Mouse (Mus musculus) left cerebral cortex, adult 8-10 months (tissue): ENCODE results near the gene Elavl4. TPM values are rescaled to one million over a fixed set of nuclear protein-coding genes. Genes with fewer than 3 reads are reported as not detected.

Experiments
- DNase-seq, 2 experiments: peaks; one replicate each; pipeline ENCODE4 v3.0.0; 2022; ENCODE audit warnings: low spot score in 2 of 2
- total RNA-seq, 4 experiments: library from RNA; stranded (reverse); gene quantifications; 2 replicates each; pipeline ENCODE4 v1.2.4; 2022

Gene Elavl4
- total RNA-seq, 4 experiments from 2014 or later: 74.0 to 92.1 (median 86.7) TPM

- no peak for DNase-seq
Observed at GRCm38 (mm10) chr4:110266804-110267575, 84.7 kb downstream of the Elavl4 start.

- DNase-seq: no peak
Observed at GRCm38 (mm10) chr4:110264345-110264943, 87.3 kb downstream of the Elavl4 start.

- DNase-seq: peak in 1 of 2 experiments; percentile 25
Observed at GRCm38 (mm10) chr4:110257360-110257759, 94.3 kb downstream of the Elavl4 start.

- no peak for DNase-seq
Observed at GRCm38 (mm10) chr4:110255617-110256016, 96.1 kb downstream of the Elavl4 start.

GRCm38 (mm10) chr4:110250055-110250454, 101.7 kb downstream of the Elavl4 start:
- DNase-seq: no peak

- no peak for DNase-seq
Observed at GRCm38 (mm10) chr4:110242879-110243278, 108.8 kb downstream of the Elavl4 start.

GRCm38 (mm10) chr4:110234554-110234953, 117.2 kb downstream of the Elavl4 start:
- no peak for DNase-seq

- no peak for DNase-seq
Observed at GRCm38 (mm10) chr4:110232327-110232726, 119.4 kb downstream of the Elavl4 start.

GRCm38 (mm10) chr4:110231799-110232198, 119.9 kb downstream of the Elavl4 start:
- DNase-seq: no peak

- DNase-seq: no peak
Observed at GRCm38 (mm10) chr4:110229652-110230051, 122.1 kb downstream of the Elavl4 start.

- no peak for DNase-seq
Observed at GRCm38 (mm10) chr4:110229238-110229637, 122.5 kb downstream of the Elavl4 start.

- DNase-seq: peak in 1 of 2 experiments; percentile 64
Observed at GRCm38 (mm10) chr4:110227621-110228031, 124.1 kb downstream of the Elavl4 start.

- DNase-seq: no peak
Observed at GRCm38 (mm10) chr4:110225492-110225891, 126.2 kb downstream of the Elavl4 start.

- DNase-seq: peak in 1 of 2 experiments; percentile 72
Observed at GRCm38 (mm10) chr4:110218819-110219218, 132.9 kb downstream of the Elavl4 start.

GRCm38 (mm10) chr4:110217553-110217952, 134.2 kb downstream of the Elavl4 start:
- DNase-seq: no peak

- peak in 1 of 2 experiments; percentile 37 for DNase-seq
Observed at GRCm38 (mm10) chr4:110214543-110214942, 137.2 kb downstream of the Elavl4 start.

- no peak for DNase-seq
Observed at GRCm38 (mm10) chr4:110213666-110214065, 138.0 kb downstream of the Elavl4 start.

GRCm38 (mm10) chr4:110210246-110210645, 141.5 kb downstream of the Elavl4 start:
- DNase-seq: no peak

GRCm38 (mm10) chr4:110209613-110210012, 142.1 kb downstream of the Elavl4 start:
- DNase-seq: no peak

GRCm38 (mm10) chr4:110201680-110202079, 150.0 kb downstream of the Elavl4 start:
- DNase-seq: no peak

- DNase-seq: no peak
Observed at GRCm38 (mm10) chr4:110199897-110200296, 151.8 kb downstream of the Elavl4 start.

GRCm38 (mm10) chr4:110198600-110198999, 153.1 kb downstream of the Elavl4 start:
- no peak for DNase-seq

GRCm38 (mm10) chr4:110177263-110177662, 174.4 kb downstream of the Elavl4 start:
- DNase-seq: no peak
